Mouse (Mus musculus): ENCODE data around the gene S100a11.

- TF ChIP-seq USF1 (IDR thresholded peaks at IDR 0.05; ENCODE audit: low read depth, low read length) (no peak), CTCF (conservative IDR thresholded peaks at IDR 0.05 in 1 of 2, IDR thresholded peaks at IDR 0.05 in 1 of 2; ENCODE audit: low read depth in 2 of 2, low read length in 2 of 2) (no peak), ZMIZ1 (IDR thresholded peaks at IDR 0.05; ENCODE audit: low read depth, low read length) (no peak), TCF12 (IDR thresholded peaks at IDR 0.05; ENCODE audit: low read depth, low read length) (no peak), NELFE (IDR thresholded peaks at IDR 0.05; ENCODE audit: low read depth, low read length) (no peak), HCFC1 (IDR thresholded peaks at IDR 0.05; ENCODE audit: low read depth, low read length) (no peak), MAX (IDR thresholded peaks at IDR 0.05; ENCODE audit: low read length) (no peak), TBP (conservative IDR thresholded peaks at IDR 0.05; ENCODE audit: low read depth, low read length) (no peak), POLR2A (IDR thresholded peaks at IDR 0.05; ENCODE audit: low read depth, low read length) (no peak)
Measured at GRCm38 (mm10) chr3:93511036-93511435, 9.3 kb upstream of the S100a11 start.

Measured in CH12.LX (cell line).